ENCODE assay signal across 8 mouse cellular contexts in the genomic region with DNA sequence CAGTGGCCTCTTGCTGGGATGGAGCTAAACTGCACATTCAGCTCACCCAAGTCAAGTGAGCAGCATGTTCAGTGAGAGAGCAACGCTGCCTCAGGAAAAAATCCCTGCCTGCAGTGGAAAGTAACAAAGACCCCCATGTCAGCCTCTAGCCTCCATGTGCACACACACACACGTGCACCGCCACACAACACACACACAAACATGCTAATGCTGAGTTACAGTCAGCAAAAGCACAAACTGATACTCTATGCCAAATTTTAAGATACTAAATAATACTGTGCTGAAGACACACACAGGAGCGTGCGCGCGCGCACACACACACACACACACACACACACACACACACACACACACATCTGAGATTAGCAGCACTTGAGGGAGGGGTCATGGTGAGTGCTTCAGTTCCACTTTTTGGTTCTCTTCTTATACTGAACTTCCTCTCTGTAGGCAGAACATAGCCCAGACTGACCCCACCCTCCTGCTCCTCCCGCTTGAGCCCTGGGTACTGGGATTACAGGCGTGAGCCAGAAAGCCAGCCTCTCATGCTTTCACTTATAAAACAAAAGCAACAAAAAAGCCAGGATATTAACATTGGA. TPM values are rescaled to one million over a fixed set of nuclear protein-coding genes. Genes with fewer than 3 reads are reported as not detected.
DNase-seq lines count a peak whose midpoint lies in the region; ATAC-seq and TF ChIP-seq lines count a peak whose summit lies in the region.
"Had no signal": no experiment of that assay in that cellular context is flagged by ENCODE, and none has a peak within 500 bp of the region (broad histone marks: within the 10 kb centered on the region; RNA-seq: fewer than 3 reads in every experiment).

No protein-coding gene starts in this region.

- no peaks in the 10 kb centered on the region; the same call in 1 of the 2 replicates for H3K4me1 ChIP-seq in kidney, adult 2 months (ENCODE audit: control insufficient read depth, insufficient read depth, low read length)
- H3K4me1 ChIP-seq in brown adipose tissue, adult 24 weeks (ENCODE audit: control insufficient read depth, insufficient read depth, insufficient read length, low read length): peaks cover 4% of the 10 kb centered on the region; the same call in 1 of the 2 replicates
- 0 out of 2 replicates have a peak, but pooled peaks cover 4% of the 10 kb centered on the region for H3K4me1 ChIP-seq in lung, postnatal 0 days (ENCODE audit: insufficient read depth, low read depth, low read length)

- H3K36me3 ChIP-seq in kidney, adult 2 months (ENCODE audit: control insufficient read depth, insufficient read depth, low read length): no peaks in the 10 kb centered on the region
- no peaks in the 10 kb centered on the region for H3K36me3 ChIP-seq in lung, postnatal 0 days (ENCODE audit: insufficient read depth, low read length)

- no peak overlapping the region for H3K27ac ChIP-seq in kidney, adult 2 months (ENCODE audit: insufficient read depth, low read depth, low read length)
- H3K27ac ChIP-seq in brown adipose tissue, adult 24 weeks (replicated peaks; ENCODE audit: low read depth, low read length): 0 out of 2 replicates have a peak overlapping the region, but pooled peaks have one; percentile 1
- no peak overlapping the region for H3K27ac ChIP-seq in lung, postnatal 0 days (ENCODE audit: low read length)

- TF ChIP-seq CTCF in kidney, adult 2 months (conservative IDR thresholded peaks at IDR 0.05; ENCODE audit: insufficient read depth, insufficient read length, low read depth, low read length): no peak
- no peak for TF ChIP-seq CTCF in lung, postnatal 0 days (IDR thresholded peaks at IDR 0.05)

- H3K27me3 ChIP-seq in kidney, adult 2 months (replicated peaks; ENCODE audit: control insufficient read depth, insufficient read depth, low read length): no peaks in the 10 kb centered on the region
- H3K27me3 ChIP-seq in lung, postnatal 0 days (replicated peaks; ENCODE audit: insufficient read depth, low read length): no peaks in the 10 kb centered on the region

- WGBS in kidney, adult 2 months: 82% methylated on average over 10 of the region's 10 CpGs
- 84% methylated on average over 10 of the region's 10 CpGs for WGBS in lung, postnatal 0 days

- no peak overlapping the region for H3K4me2 ChIP-seq in lung, postnatal 0 days (replicated peaks; ENCODE audit: low read depth, low read length)

- TF ChIP-seq POLR2A in kidney, adult 2 months (IDR thresholded peaks at IDR 0.05; ENCODE audit: low read depth, low read length): no peak

- no peak for TF ChIP-seq EP300 in lung, postnatal 0 days (IDR thresholded peaks at IDR 0.05)

- H3K9me3 ChIP-seq in lung, postnatal 0 days (ENCODE audit: low read length): no peaks in the 10 kb centered on the region

- no peak overlapping the region for H3K9ac ChIP-seq in lung, postnatal 0 days (replicated peaks; ENCODE audit: low read depth)

- H3K4me3 ChIP-seq in kidney, adult 2 months (ENCODE audit: insufficient read depth, low read depth, low read length): no peak overlapping the region
- H3K4me3 ChIP-seq in brown adipose tissue, adult 24 weeks (ENCODE audit: insufficient read depth, low read depth, low read length): no peak overlapping the region
- H3K4me3 ChIP-seq in lung, postnatal 0 days (ENCODE audit: low read depth, low read length): no peak overlapping the region

- no peak for ATAC-seq in lung, postnatal 0 days
- ATAC-seq in erythroid progenitor cell, adult 5-6 weeks (replicated peaks; ENCODE audit: low FRiP score, poor library complexity, severe bottlenecking): no peak

- DNase-seq in kidney, adult 2 months: peak; percentile 24
- no peak for DNase-seq in kidney, postnatal 14 days
- DNase-seq in lung, postnatal 0 days (ENCODE audit: low spot score): peak; percentile 64
- DNase-seq in spleen, adult 12 weeks (ENCODE audit: low spot score): peak; percentile 11
- DNase-seq in right cerebral cortex, postnatal 4 days: no peak

RNA-seq across cellular contexts. Expression of a gene that starts 1.1 kb away (rescaled TPM):
- polyA plus RNA-seq in kidney, adult 2 months (2012; rRNA removed): 21.8 and 26.7 TPM in 2 replicates
- polyA plus RNA-seq in brown adipose tissue, adult 24 weeks (2012; ENCODE audit: insufficient read depth, insufficient read length, missing spikeins): 18.1 and 22.8 TPM in 2 replicates
- polyA plus RNA-seq in lung, postnatal 0 days (2015; fragmentation: Nextera tagmentation; extraction: Ambion mirVana): 27.2 and 27.8 TPM in 2 replicates
- total RNA-seq in erythroid progenitor cell, adult 5-6 weeks (2015; ENCODE audit: low replicate concordance): 8.8 and 26.7 TPM in 2 replicates
- total RNA-seq in erythroid progenitor cell, adult 5-6 weeks (2017; ENCODE audit: low replicate concordance): 7.8 and 8.3 TPM in 2 replicates

RNA-seq across cellular contexts. Expression of a gene that starts 23.0 kb away (rescaled TPM):
- 0.45 TPM in 2 replicates for polyA plus RNA-seq in kidney, adult 2 months (2012; rRNA removed)
- 0.99 TPM in 1 of 2 replicates, not detected in the other for polyA plus RNA-seq in brown adipose tissue, adult 24 weeks (2012; ENCODE audit: insufficient read depth, insufficient read length, missing spikeins)
- polyA plus RNA-seq in lung, postnatal 0 days (2015; fragmentation: Nextera tagmentation; extraction: Ambion mirVana): 0.14 and 0.69 TPM in 2 replicates
- total RNA-seq in erythroid progenitor cell, adult 5-6 weeks (2015; ENCODE audit: low replicate concordance): not detected in 2 replicates
- not detected in 2 replicates for total RNA-seq in erythroid progenitor cell, adult 5-6 weeks (2017; ENCODE audit: low replicate concordance)
- total RNA-seq: heart, adult 18-20 months had no signal

RNA-seq across cellular contexts. Expression of a gene that starts 31.2 kb away (rescaled TPM):
- polyA plus RNA-seq in kidney, adult 2 months (2012; rRNA removed): 6.1 and 7.0 TPM in 2 replicates
- 4.2 and 5.8 TPM in 2 replicates for polyA plus RNA-seq in brown adipose tissue, adult 24 weeks (2012; ENCODE audit: insufficient read depth, insufficient read length, missing spikeins)
- 14.8 and 15.0 TPM in 2 replicates for polyA plus RNA-seq in lung, postnatal 0 days (2015; fragmentation: Nextera tagmentation; extraction: Ambion mirVana)
- 7.9 and 8.0 TPM in 2 replicates for total RNA-seq in erythroid progenitor cell, adult 5-6 weeks (2015; ENCODE audit: low replicate concordance)
- total RNA-seq in erythroid progenitor cell, adult 5-6 weeks (2017; ENCODE audit: low replicate concordance): 6.9 and 8.0 TPM in 2 replicates

RNA-seq across cellular contexts. Expression of a gene that starts 48.8 kb away (rescaled TPM):
- polyA plus RNA-seq in kidney, adult 2 months (2012; rRNA removed): 8.2 and 14.6 TPM in 2 replicates
- polyA plus RNA-seq in brown adipose tissue, adult 24 weeks (2012; ENCODE audit: insufficient read depth, insufficient read length, missing spikeins): 15.5 and 47.1 TPM in 2 replicates
- polyA plus RNA-seq in lung, postnatal 0 days (2015; fragmentation: Nextera tagmentation; extraction: Ambion mirVana): not detected in 2 replicates
- total RNA-seq in erythroid progenitor cell, adult 5-6 weeks (2015; ENCODE audit: low replicate concordance): 0.84 and 2.5 TPM in 2 replicates
- 1.4 and 23.5 TPM in 2 replicates for total RNA-seq in erythroid progenitor cell, adult 5-6 weeks (2017; ENCODE audit: low replicate concordance)

RNA-seq across cellular contexts. Expression of a gene that starts 52.6 kb away (rescaled TPM):
- 7.1 and 8.8 TPM in 2 replicates for polyA plus RNA-seq in kidney, adult 2 months (2012; rRNA removed)
- 163 and 220 TPM in 2 replicates for polyA plus RNA-seq in brown adipose tissue, adult 24 weeks (2012; ENCODE audit: insufficient read depth, insufficient read length, missing spikeins)
- 37.0 and 46.5 TPM in 2 replicates for polyA plus RNA-seq in lung, postnatal 0 days (2015; fragmentation: Nextera tagmentation; extraction: Ambion mirVana)
- not detected in 2 replicates for total RNA-seq in erythroid progenitor cell, adult 5-6 weeks (2015; ENCODE audit: low replicate concordance)
- not detected in 2 replicates for total RNA-seq in erythroid progenitor cell, adult 5-6 weeks (2017; ENCODE audit: low replicate concordance)

Comparison
In these comparisons a context has a peak if more than half of its experiments do, and no peak if none do; other contexts are left out.
1. DNase-seq: peak in kidney, adult 2 months (single experiment), lung, postnatal 0 days (single experiment) and spleen, adult 12 weeks (single experiment); none in kidney, postnatal 14 days (single experiment) and right cerebral cortex, postnatal 4 days (single experiment).